Mouse (Mus musculus) embryonic fibroblast, embryonic 13.5 days (primary cell): Measurements from ENCODE around the gene Ffar3. TPM values are rescaled to one million over a fixed set of nuclear protein-coding genes. Genes with fewer than 3 reads are reported as not detected.

Experiments used
- H3K27ac ChIP-seq: 2 replicates; pipeline ENCODE4 v1.5.1; 2012; ENCODE audit warnings: low read length, control low read depth, inconsistent platforms; ENCODE audit not compliant: insufficient read depth
- H3K4me1 ChIP-seq: 2 replicates; pipeline ENCODE4 v1.6.1; 2011; ENCODE audit warnings: low read length; ENCODE audit not compliant: control insufficient read depth, insufficient read depth
- H3K4me3 ChIP-seq: 2 replicates; pipeline ENCODE4 v1.5.1; 2011; ENCODE audit warnings: mild to moderate bottlenecking, control low read depth, low read length; ENCODE audit not compliant: insufficient read depth
- CTCF ChIP-seq: IDR thresholded peaks from 2 replicates; pipeline ENCODE4 v1.5.1; 2011; ENCODE audit warnings: mild to moderate bottlenecking, control low read depth, low read length, moderate library complexity, borderline replicate concordance; ENCODE audit not compliant: insufficient read depth
- POLR2A ChIP-seq: IDR thresholded peaks from 2 replicates; pipeline ENCODE4 v1.6.1; 2011; ENCODE audit warnings: low read depth, mild to moderate bottlenecking, control low read depth, low read length, moderate library complexity
- polyA plus RNA-seq: library from polyadenylated mRNA; stranded (reverse); fragments of >200 nt; gene quantifications from 2 replicates; pipeline ENCODE4 v1.2.4, GENCODE M21; 2011; ENCODE audit warnings: low read depth; ENCODE audit not compliant: missing spikeins, insufficient read length

Gene Ffar3
- polyA plus RNA-seq, 1 experiment: not detected

GRCm38 (mm10) chr7:30826660-30827059, 29.3 kb downstream of the Ffar3 start:
- Histone ChIP-seq H3K4me1 (no peaks in the 10 kb centered on the region), H3K4me3 (no peak overlapping the region), H3K27ac (no peak overlapping the region)
- no peak for TF ChIP-seq CTCF
- no peak for TF ChIP-seq POLR2A

GRCm38 (mm10) chr7:30824306-30824705, 31.7 kb downstream of the Ffar3 start:
- H3K4me3 ChIP-seq: no peak overlapping the region
- H3K27ac ChIP-seq: no peak overlapping the region
- no peak for TF ChIP-seq POLR2A
- no peak for TF ChIP-seq CTCF
- no peaks in the 10 kb centered on the region for H3K4me1 ChIP-seq

- Histone ChIP-seq H3K4me1 (no peaks in the 10 kb centered on the region), H3K4me3 (no peak within 1 kb of the TSS), H3K27ac (no peak within 1 kb of the TSS)
- TF ChIP-seq CTCF (no peak), POLR2A (no peak)
Observed at GRCm38 (mm10) chr7:30823675-30824074, 32.3 kb downstream of the Ffar3 start, which contains the start of gene Ffar2. TSS of gene Ffar2 (minus strand) at chr7:30823775.

GRCm38 (mm10) chr7:30821532-30821931, 34.4 kb downstream of the Ffar3 start:
- Histone ChIP-seq H3K4me3 (no peak overlapping the region), H3K27ac (no peak overlapping the region)

GRCm38 (mm10) chr7:30820854-30821445, 35.0 kb downstream of the Ffar3 start:
- H3K4me3 ChIP-seq: no peak overlapping the region
- H3K27ac ChIP-seq: no peak overlapping the region
- H3K4me1 ChIP-seq: no peaks in the 10 kb centered on the region
- TF ChIP-seq POLR2A (no peak), CTCF (no peak)

More at GRCm38 (mm10) chr7:30821532-30821931, 34.4 kb downstream of the Ffar3 start:
- TF ChIP-seq CTCF: no peak
- no peak for TF ChIP-seq POLR2A
- no peaks in the 10 kb centered on the region for H3K4me1 ChIP-seq

GRCm38 (mm10) chr7:30820131-30820530, 35.8 kb downstream of the Ffar3 start:
- H3K4me1 ChIP-seq: no peaks in the 10 kb centered on the region
- TF ChIP-seq CTCF (no peak), POLR2A (no peak)

GRCm38 (mm10) chr7:30812291-30812807, 43.6 kb downstream of the Ffar3 start:
- no peak overlapping the region for H3K4me3 ChIP-seq
- TF ChIP-seq CTCF (no peak), POLR2A (no peak)
- H3K27ac ChIP-seq: no peak overlapping the region
- no peaks in the 10 kb centered on the region for H3K4me1 ChIP-seq

More at GRCm38 (mm10) chr7:30820131-30820530, 35.8 kb downstream of the Ffar3 start:
- Histone ChIP-seq H3K4me3 (no peak overlapping the region), H3K27ac (no peak overlapping the region)

GRCm38 (mm10) chr7:30811757-30812290, 44.2 kb downstream of the Ffar3 start:
- Histone ChIP-seq H3K27ac (no peak overlapping the region), H3K4me1 (no peaks in the 10 kb centered on the region), H3K4me3 (no peak overlapping the region)
- TF ChIP-seq CTCF (no peak), POLR2A (no peak)

GRCm38 (mm10) chr7:30810319-30810718, 45.7 kb downstream of the Ffar3 start:
- Histone ChIP-seq H3K27ac (no peak overlapping the region), H3K4me1 (no peaks in the 10 kb centered on the region), H3K4me3 (no peak overlapping the region)
- TF ChIP-seq POLR2A (no peak), CTCF (no peak)

GRCm38 (mm10) chr7:30805924-30806323, 50.1 kb downstream of the Ffar3 start:
- H3K4me1 ChIP-seq: no peaks in the 10 kb centered on the region
- H3K27ac ChIP-seq: no peak overlapping the region
- TF ChIP-seq CTCF: no peak
- no peak for TF ChIP-seq POLR2A
- H3K4me3 ChIP-seq: no peak overlapping the region

Other genes with a start within 250 kb of the Ffar3 start
- 0.47 and 0.49 TPM in 2 replicates for gene Upk1a, start 243.3 kb downstream of the Ffar3 start, polyA plus RNA-seq
- gene Cox6b1, start 230.0 kb downstream of the Ffar3 start, polyA plus RNA-seq: 550 and 557 TPM in 2 replicates
- gene Etv2, start 220.3 kb downstream of the Ffar3 start, polyA plus RNA-seq: not detected in 2 replicates
- gene Rbm42, start 205.9 kb downstream of the Ffar3 start, polyA plus RNA-seq: 32.9 and 33.9 TPM in 2 replicates
- 8.1 and 10.5 TPM in 2 replicates for gene Haus5, start 191.2 kb downstream of the Ffar3 start, polyA plus RNA-seq
- not detected in 2 replicates for gene Pmis2, start 184.6 kb downstream of the Ffar3 start, polyA plus RNA-seq
- not detected in 2 replicates for gene 2200002J24Rik, start 157.3 kb downstream of the Ffar3 start, polyA plus RNA-seq
- not detected in 2 replicates for gene Atp4a, start 144.0 kb downstream of the Ffar3 start, polyA plus RNA-seq
- gene Tmem147, start 126.6 kb downstream of the Ffar3 start, polyA plus RNA-seq: 136 and 144 TPM in 2 replicates
- gene Gapdhs, start 112.5 kb downstream of the Ffar3 start, polyA plus RNA-seq: not detected in 2 replicates
- 4.4 and 5.1 TPM in 2 replicates for gene Sbsn, start 104.7 kb downstream of the Ffar3 start, polyA plus RNA-seq
- gene Dmkn, start 92.4 kb downstream of the Ffar3 start, polyA plus RNA-seq: not detected in 2 replicates
- gene Krtdap, start 68.3 kb downstream of the Ffar3 start, polyA plus RNA-seq: not detected in 2 replicates
- not detected in 2 replicates for gene Ffar2, start 32.4 kb downstream of the Ffar3 start, polyA plus RNA-seq
- gene Ffar1, start 5.4 kb upstream of the Ffar3 start, polyA plus RNA-seq: not detected in 2 replicates
- gene Cd22, start 24.2 kb upstream of the Ffar3 start, polyA plus RNA-seq: not detected in 2 replicates
- gene Mag, start 58.7 kb upstream of the Ffar3 start, polyA plus RNA-seq: not detected in 2 replicates
- not detected in 2 replicates for gene Hamp2, start 68.5 kb upstream of the Ffar3 start, polyA plus RNA-seq
- gene Hamp, start 87.9 kb upstream of the Ffar3 start, polyA plus RNA-seq: not detected in 2 replicates
- gene Usf2, start 100.6 kb upstream of the Ffar3 start, polyA plus RNA-seq: 55.5 and 61.1 TPM in 2 replicates
- gene Lsr, start 117.3 kb upstream of the Ffar3 start, polyA plus RNA-seq: not detected in 2 replicates
- gene Fam187b, start 117.6 kb upstream of the Ffar3 start, polyA plus RNA-seq: not detected in 2 replicates
- gene Fxyd5, start 186.3 kb upstream of the Ffar3 start, polyA plus RNA-seq: 79.0 and 143 TPM in 2 replicates
- gene Fxyd7, start 195.3 kb upstream of the Ffar3 start, polyA plus RNA-seq: not detected in 2 replicates
- 10.3 TPM in 1 of 2 replicates, not detected in the other for gene Fxyd1, start 201.0 kb upstream of the Ffar3 start, polyA plus RNA-seq
- 0.92 and 1.1 TPM in 2 replicates for gene Lgi4, start 203.2 kb upstream of the Ffar3 start, polyA plus RNA-seq
- gene Fxyd3, start 220.5 kb upstream of the Ffar3 start, polyA plus RNA-seq: not detected in 2 replicates